Mouse (Mus musculus): ENCODE measurements around the gene Pds5b. TPM values are rescaled to one million over a fixed set of nuclear protein-coding genes. Genes with fewer than 3 reads are reported as not detected.

The Pds5b gene
- 5.8 and 12.9 TPM in 2 replicates for polyA plus RNA-seq (2012; rRNA removed; ENCODE audit: low replicate concordance)

DNA sequence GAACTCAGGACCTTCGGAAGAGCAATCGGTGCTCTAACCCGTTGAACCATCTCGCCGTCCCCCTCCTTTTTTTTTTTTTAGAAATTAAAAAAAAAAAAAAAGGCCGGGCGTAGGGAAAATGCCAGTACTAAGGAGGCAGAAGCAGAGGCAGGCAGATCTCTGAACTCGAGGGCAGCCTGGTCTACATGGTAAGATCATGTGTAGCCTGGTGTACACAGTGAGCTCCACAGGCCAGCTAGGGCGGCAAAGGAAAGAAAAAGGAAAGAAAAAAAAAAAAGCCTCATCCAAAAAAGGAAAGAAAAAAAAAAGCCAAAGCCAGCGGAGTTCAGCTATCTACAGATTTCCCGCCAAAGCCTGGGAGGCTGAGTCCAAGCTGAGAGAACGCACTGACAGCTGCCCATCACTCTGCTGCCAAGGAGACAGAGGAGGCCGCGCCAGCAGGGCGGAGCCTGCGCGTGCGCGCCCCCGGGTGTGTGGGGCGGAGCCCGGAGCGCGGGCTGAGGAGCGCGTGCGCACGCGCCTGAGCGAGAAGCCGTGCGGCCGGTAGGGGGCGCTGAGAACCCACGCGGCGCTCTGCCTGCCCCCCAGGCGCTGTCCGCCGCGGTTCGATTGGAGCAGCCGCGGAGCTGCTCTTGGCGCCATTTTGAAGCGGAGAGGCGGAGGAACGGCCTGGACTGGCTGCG lies at the start of gene Pds5b:
Gene Pds5b (plus strand): TSS at position 587 of the 683 bp plus-strand sequence.

DNA sequence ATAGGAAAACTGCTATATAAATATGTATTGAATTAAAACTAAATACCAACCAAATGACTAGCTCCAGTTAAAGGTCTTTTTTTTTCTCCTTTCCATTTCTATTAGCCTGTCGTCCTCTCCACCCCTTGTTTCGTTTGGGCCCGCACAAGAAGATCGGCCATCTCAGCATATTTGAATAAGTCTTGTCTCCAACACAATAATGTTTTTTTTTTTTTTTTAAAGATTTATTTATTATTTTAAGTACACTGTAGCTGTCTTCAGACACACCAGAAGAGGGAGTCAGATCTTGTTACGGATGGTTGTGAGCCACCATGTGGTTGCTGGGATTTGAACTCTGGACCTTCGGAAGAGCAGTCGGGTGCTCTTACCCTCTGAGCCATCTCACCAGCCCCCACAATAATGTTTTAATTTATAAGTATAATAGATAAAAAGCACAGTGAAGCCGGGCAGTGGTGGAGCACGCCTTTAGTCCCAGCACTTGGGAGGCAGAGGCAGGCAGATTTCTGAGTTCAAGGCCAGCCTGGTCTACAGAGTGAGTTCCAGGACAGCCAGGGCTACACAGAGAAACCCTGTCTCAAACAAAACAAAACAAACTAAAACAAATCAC lies 7.3 kb upstream of the Pds5b start, which contains the start of gene N4bp2l2:
Gene N4bp2l2 (minus strand): TSS at position 51 of the 607 bp plus-strand sequence.

Other genes starting within 250 kb of the Pds5b start
- gene Zar1l, start 155.6 kb upstream of the Pds5b start, polyA plus RNA-seq (2012; rRNA removed; ENCODE audit: low replicate concordance) = not detected in 2 replicates
- 2.5 and 4.8 TPM in 2 replicates for gene Brca2, start 151.1 kb upstream of the Pds5b start, polyA plus RNA-seq (2012; rRNA removed; ENCODE audit: low replicate concordance)
- 17.5 and 37.0 TPM in 2 replicates for gene N4bp2l1, start 76.6 kb upstream of the Pds5b start, polyA plus RNA-seq (2012; rRNA removed; ENCODE audit: low replicate concordance)
- gene N4bp2l2, start 7.6 kb upstream of the Pds5b start, polyA plus RNA-seq (2012; rRNA removed; ENCODE audit: low replicate concordance) = 7.4 and 10.7 TPM in 2 replicates

Data from subcutaneous adipose tissue, adult 2 months (tissue).